Mouse (Mus musculus) gastrocnemius, postnatal 4 days (tissue): ENCODE measurements around the gene Tex29. TPM values are rescaled to one million over a fixed set of nuclear protein-coding genes. Genes with fewer than 3 reads are reported as not detected.

Source experiments
- total RNA-seq, 2 experiments: library from RNA; stranded (reverse); gene quantifications; 2 replicates each; pipeline ENCODE4 v1.2.3; 2021

The Tex29 gene
- total RNA-seq, 2 experiments from 2014 or later, result not detected

Other genes with a start within 250 kb of the Tex29 start
- gene Ankrd10, start 204.7 kb upstream of the Tex29 start, total RNA-seq, result 10 to 100 TPM; 68.0 to 98.1 TPM
- gene 1700016D06Rik, start 139.4 kb upstream of the Tex29 start, total RNA-seq, result not detected
- 100 to 1,000 TPM; 107 to 114 TPM for gene Arhgef7, start 112.8 kb upstream of the Tex29 start, total RNA-seq